Mouse (Mus musculus) liver, postnatal 0 days (tissue): ENCODE data around the gene Hhipl1. TPM values are rescaled to one million over a fixed set of nuclear protein-coding genes. Genes with fewer than 3 reads are reported as not detected.

Source experiments
- ATAC-seq: fragments of 200-750 bp; cut with Nextera tagmentation; 2 replicates; pipeline ENCODE4 v1.8.0; 2017; ENCODE audit warnings: mild to moderate bottlenecking, moderate library complexity
- DNase-seq: peaks from one replicate; pipeline ENCODE4 v3.0.0-alpha.2; 2016
- H3K27ac ChIP-seq: fragments of 300-500 bp; sonication (generic); 2 replicates; pipeline ENCODE4 v1.5.1; 2014; ENCODE audit warnings: antibody characterized with exemption, moderate library complexity, mild to moderate bottlenecking, low read depth
- H3K27me3 ChIP-seq: fragments of 300-500 bp; sonication (generic); 2 replicates; pipeline ENCODE4 v1.6.1; 2014; ENCODE audit warnings: low read length, control low read depth, mixed read lengths; ENCODE audit not compliant: insufficient read depth
- H3K36me3 ChIP-seq: fragments of 300-500 bp; sonication (generic); replicated peaks from 2 replicates; pipeline ENCODE4 v1.6.1; 2014; ENCODE audit warnings: mild to moderate bottlenecking, control low read depth, low read length, moderate library complexity, mixed read lengths; ENCODE audit not compliant: insufficient read depth
- H3K4me1 ChIP-seq: fragments of 300-500 bp; sonication (generic); 2 replicates; pipeline ENCODE4 v1.6.1; 2014; ENCODE audit warnings: antibody characterized with exemption, mild to moderate bottlenecking, control low read depth; ENCODE audit not compliant: insufficient read depth
- H3K4me2 ChIP-seq: fragments of 300-500 bp; sonication (generic); 2 replicates; pipeline ENCODE4 v1.6.1; 2014; ENCODE audit warnings: low read depth, mild to moderate bottlenecking, low read length, moderate library complexity, mixed read lengths
- H3K4me3 ChIP-seq: fragments of 300-500 bp; sonication (generic); 2 replicates; pipeline ENCODE4 v1.5.1; 2014; ENCODE audit warnings: low read depth, low read length
- H3K9ac ChIP-seq: fragments of 300-500 bp; sonication (generic); replicated peaks from 2 replicates; pipeline ENCODE4 v1.6.1; 2014; ENCODE audit warnings: mild to moderate bottlenecking, moderate library complexity
- H3K9me3 ChIP-seq: fragments of 300-500 bp; sonication (generic); 2 replicates; pipeline ENCODE4 v1.6.1; 2016; ENCODE audit warnings: mild to moderate bottlenecking, control low read depth, low read length, mixed read lengths
- CTCF ChIP-seq: sonication (generic); IDR thresholded peaks from 2 replicates; pipeline ENCODE4 v1.5.1; 2016; ENCODE audit warnings: antibody characterized with exemption, low read depth
- EP300 ChIP-seq: IDR thresholded peaks from 2 replicates; pipeline ENCODE4 v1.6.1; 2016; ENCODE audit warnings: antibody characterized with exemption, low read depth, mild to moderate bottlenecking
- WGBS: fragments of 180-500 bp; shearing (Covaris S2); extraction: QIAGEN DNeasy Blood & Tissue Kit; methylation state at CpG from one replicate; pipeline ENCODE4 v1.1.7; 2014; ENCODE audit not compliant: insufficient replicate concordance; 5-methylcytosine and 5-hydroxymethylcytosine counted together
- polyA plus RNA-seq: library from polyadenylated mRNA; unstranded; fragments of >200 nt; fragmentation: Nextera tagmentation; extraction: Ambion mirVana; gene quantifications from 2 replicates; pipeline ENCODE4 v1.2.1, GENCODE M21; 2015

Hhipl1 gene
- polyA plus RNA-seq, 1 experiment from 2014 or later = 0.02 TPM

GRCm38 (mm10) chr12:108265831-108266619 is 40.0 kb upstream of the Hhipl1 start:
- Histone ChIP-seq H3K9me3 (no peaks in the 10 kb centered on the region), H3K4me1 (peaks cover 20% of the 10 kb centered on the region), H3K27ac (no peak overlapping the region), H3K36me3 (no peaks in the 10 kb centered on the region), H3K27me3 (no peaks in the 10 kb centered on the region), H3K4me3 (no peak overlapping the region), H3K4me2 (no peak overlapping the region), H3K9ac (no peak overlapping the region)
- TF ChIP-seq EP300 (no peak), CTCF (no peak)
- DNase-seq (no peak), ATAC-seq (no peak)
- 53% methylated on average over 27 of the region's 27 CpGs for WGBS

- H3K27me3 ChIP-seq = 0 out of 2 replicates have a peak, but pooled peaks cover 2% of the 10 kb centered on the region
- no peak overlapping the region for H3K4me3 ChIP-seq
- no peak for TF ChIP-seq EP300
- no peak for TF ChIP-seq CTCF
- H3K9ac ChIP-seq = no peak overlapping the region
- H3K9me3 ChIP-seq = no peaks in the 10 kb centered on the region
- H3K36me3 ChIP-seq = no peaks in the 10 kb centered on the region
- peaks cover 30% of the 10 kb centered on the region for H3K4me1 ChIP-seq
- WGBS = 65% methylated on average over 7 of the region's 7 CpGs
- DNase-seq (no peak), ATAC-seq (no peak)
- H3K4me2 ChIP-seq = no peak overlapping the region
- no peak overlapping the region for H3K27ac ChIP-seq
Observed at GRCm38 (mm10) chr12:108267653-108268052, 38.4 kb upstream of the Hhipl1 start.

- no peak for DNase-seq
- Histone ChIP-seq H3K9ac (no peak overlapping the region), H3K4me2 (no peak overlapping the region), H3K27me3 (peaks cover 12% of the 10 kb centered on the region), H3K36me3 (no peaks in the 10 kb centered on the region), H3K4me1 (peaks cover 30% of the 10 kb centered on the region), H3K9me3 (no peaks in the 10 kb centered on the region), H3K27ac (no peak overlapping the region), H3K4me3 (no peak overlapping the region)
- TF ChIP-seq EP300 (no peak), CTCF (no peak)
- ATAC-seq = no peak
- WGBS = 76% methylated on average over 10 of the region's 10 CpGs
Observed at GRCm38 (mm10) chr12:108268970-108269369, 37.1 kb upstream of the Hhipl1 start.

- H3K36me3 ChIP-seq = no peaks in the 10 kb centered on the region
- no peaks in the 10 kb centered on the region for H3K9me3 ChIP-seq
- 47% methylated on average over 5 of the region's 5 CpGs for WGBS
- DNase-seq (no peak), ATAC-seq (no peak)
- H3K27ac ChIP-seq = no peak overlapping the region
- peaks cover 33% of the 10 kb centered on the region for H3K4me1 ChIP-seq
- H3K9ac ChIP-seq = no peak overlapping the region
- TF ChIP-seq EP300 = no peak
- TF ChIP-seq CTCF = no peak
- H3K27me3 ChIP-seq = peaks cover 18% of the 10 kb centered on the region
- peak overlapping the region; percentile 45; the same call in 1 of the 2 replicates for H3K4me2 ChIP-seq
- H3K4me3 ChIP-seq = no peak overlapping the region
Observed at GRCm38 (mm10) chr12:108269699-108270098, 36.4 kb upstream of the Hhipl1 start.

- DNase-seq = peak; percentile 58
- TF ChIP-seq CTCF = no peak
- TF ChIP-seq EP300 = no peak
- no peak overlapping the region for H3K4me3 ChIP-seq
- no peak overlapping the region for H3K9ac ChIP-seq
- H3K4me2 ChIP-seq = peak overlapping the region; percentile 45
- H3K4me1 ChIP-seq = peaks cover 35% of the 10 kb centered on the region
- ATAC-seq = no peak
- peaks cover 20% of the 10 kb centered on the region for H3K27me3 ChIP-seq
- H3K9me3 ChIP-seq = no peaks in the 10 kb centered on the region
- H3K27ac ChIP-seq = peak overlapping the region; percentile 56; the same call in 1 of the 2 replicates
- H3K36me3 ChIP-seq = no peaks in the 10 kb centered on the region
- 45% methylated on average over 12 of the region's 13 CpGs for WGBS
Observed at GRCm38 (mm10) chr12:108270240-108270919, 35.7 kb upstream of the Hhipl1 start.

GRCm38 (mm10) chr12:108271351-108272142 is 34.5 kb upstream of the Hhipl1 start:
- TF ChIP-seq EP300 = no peak
- TF ChIP-seq CTCF = no peak
- Histone ChIP-seq H3K27ac (no peak overlapping the region), H3K9me3 (no peaks in the 10 kb centered on the region), H3K4me3 (no peak overlapping the region), H3K9ac (no peak overlapping the region), H3K36me3 (no peaks in the 10 kb centered on the region), H3K4me1 (peaks cover 29% of the 10 kb centered on the region), H3K27me3 (peaks cover 30% of the 10 kb centered on the region), H3K4me2 (no peak overlapping the region)
- WGBS = 77% methylated on average over 16 of the region's 16 CpGs
- no peak for DNase-seq
- no peak for ATAC-seq
